Mouse (Mus musculus): Measurements from ENCODE around the gene Gm10142.
A peak's percentile ranks its signal among the peaks of the same experiment; 100 is the strongest.
"Not testable (repeated sequence)": the region's sequence is repeated elsewhere in the genome, so short reads cannot be mapped to it uniquely, and the experiment has no call there.

Gm10142 gene

DNA sequence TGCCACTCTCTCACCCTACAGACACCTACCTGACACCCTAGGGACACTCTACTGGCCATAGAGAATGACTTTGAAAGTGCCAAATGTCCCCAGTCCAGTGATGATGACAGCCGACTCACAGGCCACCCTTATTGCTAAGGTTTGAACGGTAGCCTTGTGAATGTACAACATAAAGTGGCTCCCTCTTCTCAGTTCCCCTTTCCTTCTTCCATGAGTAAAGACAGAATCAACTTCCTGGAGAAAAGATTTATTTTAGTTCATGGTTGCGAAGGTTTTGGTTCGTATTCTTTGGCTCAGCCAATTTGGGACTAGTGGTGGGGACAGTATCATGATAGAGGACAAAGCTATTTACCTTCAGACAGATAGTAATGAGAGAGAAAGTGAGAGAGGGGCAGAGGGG lies 23.3 kb downstream of the Gm10142 start:
- DNase-seq (ENCODE audit: low read depth, low spot score), result no peak

- DNase-seq (ENCODE audit: low read depth, low spot score), result not testable (repeated sequence)
Measured at GRCm38 (mm10) chr10:77741924-77742688, 26.5 kb downstream of the Gm10142 start, which contains the start of gene Gm18596. Gm18596 (minus strand) TSS chr10:77742638.

DNA sequence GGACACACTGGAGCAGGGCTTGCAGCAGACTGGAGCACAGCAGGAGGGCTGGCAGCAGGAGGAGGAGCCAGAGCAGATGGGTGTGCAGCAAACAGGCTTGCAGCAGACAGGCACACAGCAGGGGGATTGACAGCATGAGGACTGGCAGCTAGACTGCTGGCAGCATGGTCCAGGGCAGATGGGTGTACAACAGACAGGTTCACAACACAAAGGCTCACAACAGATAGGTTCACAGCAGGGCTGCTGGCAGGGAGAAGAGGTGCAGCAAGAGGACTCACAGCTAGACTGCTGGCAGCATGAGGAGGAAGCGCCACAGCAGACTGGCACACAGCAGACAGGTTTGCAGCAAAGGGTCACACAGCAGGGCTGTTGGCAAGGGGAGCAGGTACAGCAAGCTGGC lies 35.1 kb downstream of the Gm10142 start:
- DNase-seq (ENCODE audit: low read depth, low spot score), result not testable (repeated sequence)

GRCm38 (mm10) chr10:77751254-77751653 lies 35.6 kb downstream of the Gm10142 start, which contains the start of gene Gm9736:
Gm9736 (minus strand) TSS chr10:77751354.
- DNase-seq (ENCODE audit: low read depth, low spot score), result not testable (repeated sequence)

GRCm38 (mm10) chr10:77752312-77752711 lies 36.7 kb downstream of the Gm10142 start:
- DNase-seq (ENCODE audit: low read depth, low spot score), result peak; percentile 7

- peak; percentile 6 for DNase-seq (ENCODE audit: low read depth, low spot score)
Measured at GRCm38 (mm10) chr10:77753448-77753847, 37.8 kb downstream of the Gm10142 start.

DNA sequence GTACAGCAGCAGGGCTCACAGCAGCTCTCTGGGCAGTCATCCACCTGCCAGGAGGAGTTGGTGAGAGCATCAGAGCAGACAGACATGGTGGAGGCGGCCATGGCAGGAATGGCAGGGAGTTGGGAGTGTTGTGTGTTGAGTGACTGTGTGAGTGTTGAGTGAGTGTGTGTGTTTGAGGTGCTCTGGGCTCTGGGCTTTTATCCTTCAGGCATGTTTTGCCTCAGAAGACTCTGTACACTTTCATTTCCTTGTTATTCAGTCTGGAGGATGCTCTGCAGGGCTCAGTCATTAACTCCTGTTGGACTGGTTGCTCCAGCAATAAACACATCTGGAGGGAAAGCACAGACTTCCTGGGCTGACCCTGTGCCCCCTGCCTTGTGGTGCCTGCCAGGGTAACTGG lies 44.0 kb downstream of the Gm10142 start, which contains the start of gene Gm3233:
Gm3233 (minus strand) TSS at position 101 of the 400 bp plus-strand sequence.
- not testable (repeated sequence) for DNase-seq (ENCODE audit: low read depth, low spot score)

Data from CD4-positive, CD25-positive, alpha-beta regulatory T cell, adult 2 months (primary cell).